Mouse (Mus musculus): Measurements from ENCODE around the gene Cpox.

The Cpox gene

DNA sequence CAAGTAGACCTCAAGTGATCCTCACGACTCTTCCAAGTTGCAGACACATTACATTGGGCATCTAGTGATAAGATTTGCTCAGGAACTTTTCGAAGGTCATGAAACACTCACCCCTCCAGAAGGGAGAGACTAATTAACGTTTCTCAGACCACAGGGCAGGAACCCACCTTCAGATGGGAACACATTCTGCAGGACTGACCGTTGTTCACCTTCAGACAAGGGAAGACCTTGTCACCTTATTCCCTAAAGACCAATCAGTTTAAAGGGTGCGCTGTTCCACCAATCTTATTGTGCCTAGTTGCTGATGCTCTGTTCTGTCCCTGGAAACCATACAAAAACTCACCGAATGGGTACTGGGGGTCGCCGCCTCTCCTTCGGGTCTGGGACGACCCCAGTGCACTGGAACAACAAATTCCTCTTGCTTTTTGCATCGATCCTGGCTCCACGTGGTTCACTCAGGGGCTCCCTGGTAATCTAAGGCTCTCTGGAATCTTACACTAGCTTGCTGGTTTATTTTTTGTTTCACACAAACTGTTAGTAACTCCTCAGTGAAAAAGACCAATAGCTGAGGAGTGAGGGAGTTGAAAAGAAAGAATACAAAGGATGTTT is 30.8 kb downstream of the Cpox start:
- DNase-seq (ENCODE audit: low spot score) = no peak

- DNase-seq (ENCODE audit: low spot score) = no peak
Observed at GRCm38 (mm10) chr16:58701779-58702178, 31.7 kb downstream of the Cpox start.

DNA sequence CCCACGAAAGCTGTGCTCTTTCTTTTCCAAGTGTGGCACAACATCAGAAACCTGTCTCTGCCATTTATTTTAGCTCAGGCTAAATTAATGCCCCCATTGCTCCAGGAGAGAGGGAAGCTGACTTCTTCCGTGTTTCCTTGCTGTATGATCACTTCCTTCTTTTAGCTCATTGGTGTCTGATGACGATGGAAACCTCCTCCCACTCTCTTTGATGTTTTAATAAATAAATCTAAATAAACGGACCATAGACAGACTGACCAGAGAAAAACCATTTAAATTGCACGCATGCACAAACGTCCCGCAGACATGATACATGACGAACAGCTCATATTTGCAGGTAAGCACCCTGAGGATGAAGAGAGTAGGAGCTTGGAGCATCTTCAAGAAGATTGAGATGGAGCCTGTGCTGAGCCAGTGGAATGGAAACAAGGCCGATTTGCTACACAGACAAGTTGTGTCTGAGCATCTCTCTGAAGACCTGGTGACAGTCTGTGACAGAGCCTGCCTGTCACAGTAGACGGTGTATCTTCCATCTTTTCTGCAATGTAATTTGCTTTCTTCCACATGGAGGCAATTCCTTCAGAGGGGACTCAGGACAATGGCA is 32.3 kb downstream of the Cpox start:
- no peak for DNase-seq (ENCODE audit: low spot score)

DNA sequence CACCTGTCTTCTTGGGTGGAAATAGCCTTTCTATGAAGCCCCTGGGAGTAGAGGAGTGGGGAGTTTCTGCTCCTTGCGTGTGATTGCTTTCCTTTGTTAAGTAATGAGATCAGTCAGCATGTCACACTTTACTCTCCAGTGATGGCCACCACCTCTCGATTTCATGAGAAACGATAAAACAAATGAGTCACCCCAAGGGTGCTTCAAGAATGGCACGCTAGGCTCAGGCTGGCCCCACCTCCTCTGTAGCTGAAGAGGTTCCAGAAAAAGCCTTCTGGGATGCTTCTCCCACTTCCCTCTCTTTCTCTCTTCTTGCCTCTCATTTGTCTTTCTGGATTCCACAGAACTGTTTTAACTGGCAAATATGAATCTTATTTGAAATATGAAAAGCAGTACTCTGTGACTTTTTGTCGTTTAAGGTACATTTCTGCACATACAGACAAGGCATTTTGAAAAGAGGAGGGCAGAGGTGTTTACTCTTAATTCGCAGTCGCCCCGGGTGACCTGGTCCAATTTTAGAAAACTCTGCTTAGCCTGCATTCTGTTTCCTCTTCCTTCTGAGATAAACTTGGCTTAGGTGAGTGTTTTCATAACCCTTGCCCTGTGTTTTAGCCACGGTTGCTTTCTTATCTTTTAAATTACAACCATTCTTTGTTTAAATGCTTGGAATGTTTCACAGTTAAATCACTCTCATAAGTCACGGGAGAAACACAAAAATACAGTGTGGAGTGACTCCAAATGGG is 33.5 kb downstream of the Cpox start:
- no peak for DNase-seq (ENCODE audit: low spot score)

DNA sequence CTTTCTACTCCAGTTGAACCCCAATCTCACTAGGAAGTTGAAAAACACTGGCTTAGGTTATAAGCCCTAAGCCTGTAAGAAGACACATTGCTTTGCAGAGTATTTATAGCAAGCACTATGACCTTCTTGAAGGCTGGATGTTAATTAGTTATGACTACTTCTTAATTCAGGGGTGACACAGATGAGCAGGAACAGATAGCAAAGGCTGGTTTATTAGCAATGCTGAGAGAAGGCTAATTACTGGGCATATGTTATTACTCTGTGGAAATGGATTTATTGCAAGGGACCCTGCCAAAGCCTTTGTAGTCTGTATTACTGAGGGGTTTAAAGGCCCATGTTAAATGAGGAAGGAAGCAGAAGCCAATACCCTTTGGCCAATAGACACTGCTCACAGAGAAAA is 34.9 kb downstream of the Cpox start:
- no peak for DNase-seq (ENCODE audit: low spot score)

DNA sequence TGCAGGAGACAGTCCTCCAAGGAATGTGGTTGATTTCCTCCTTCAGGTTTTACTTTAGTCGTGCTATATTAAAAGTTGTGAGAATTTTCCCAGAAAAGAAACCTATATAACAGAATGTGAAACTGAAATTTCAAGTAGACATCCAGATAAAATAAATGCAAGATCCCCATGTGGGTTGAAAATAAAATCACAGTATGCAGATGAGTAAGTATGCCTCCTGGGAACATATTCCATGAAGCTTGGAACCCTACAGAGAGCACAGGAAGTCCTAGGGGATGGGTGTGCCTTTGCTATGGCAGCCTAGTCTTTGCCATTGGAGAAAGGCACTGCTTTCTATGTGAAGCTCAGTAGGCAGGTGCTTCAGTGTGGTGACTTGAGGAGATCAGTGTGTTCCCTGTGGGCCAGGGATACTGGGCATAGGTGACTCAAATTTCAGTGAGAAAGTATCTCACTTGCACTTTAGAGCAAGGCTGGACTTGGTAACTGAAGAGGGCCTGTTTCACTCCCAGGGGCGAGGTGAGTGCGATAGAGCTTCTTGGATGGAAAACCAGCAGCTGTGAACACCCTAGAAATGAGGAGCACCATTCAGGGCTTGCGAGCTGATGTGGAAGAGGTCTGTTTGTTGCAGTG is 37.3 kb downstream of the Cpox start:
- no peak for DNase-seq (ENCODE audit: low spot score)

- DNase-seq (ENCODE audit: low spot score) = no peak
Observed at GRCm38 (mm10) chr16:58708601-58709475, 38.7 kb downstream of the Cpox start.

DNA sequence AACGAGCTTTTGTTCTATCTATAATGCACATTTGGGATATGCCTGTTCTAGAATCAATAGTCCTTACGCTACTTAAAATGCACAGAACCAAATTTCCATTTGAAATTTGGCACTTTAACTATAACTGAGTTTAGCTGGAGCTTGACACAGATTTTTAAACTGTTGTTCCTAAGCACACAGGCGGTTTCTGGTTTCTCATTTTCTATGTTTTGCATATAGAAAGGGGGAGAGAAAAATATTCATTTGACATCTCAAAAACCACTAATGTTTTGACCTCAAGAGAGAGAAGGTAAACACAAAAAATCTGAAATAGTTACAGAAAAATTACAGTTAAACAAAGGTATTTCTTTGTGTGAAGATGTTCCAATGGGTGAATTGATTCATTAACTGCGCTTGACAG is 39.4 kb downstream of the Cpox start:
- no peak for DNase-seq (ENCODE audit: low spot score)

GRCm38 (mm10) chr16:58712221-58712620 is 42.1 kb downstream of the Cpox start:
- no peak for DNase-seq (ENCODE audit: low spot score)

DNA sequence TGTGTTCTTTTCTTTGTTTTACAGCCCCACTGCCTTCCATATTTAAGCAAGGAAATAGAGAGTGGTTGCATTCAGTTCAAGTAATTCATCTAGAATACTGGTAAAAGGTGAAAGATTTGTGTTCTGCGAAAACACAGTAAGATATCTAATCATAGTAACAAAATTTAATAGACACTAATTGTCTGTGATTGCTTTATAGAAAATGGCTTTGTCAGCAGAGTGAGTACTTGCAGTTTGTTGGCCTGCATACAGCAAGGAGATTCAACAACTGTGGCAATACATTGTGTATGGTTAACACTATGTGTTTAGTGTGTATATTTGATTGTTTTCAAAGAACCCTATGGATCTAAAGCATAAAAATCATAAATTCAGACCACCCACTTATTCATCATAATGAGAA is 43.0 kb downstream of the Cpox start:
- no peak for DNase-seq (ENCODE audit: low spot score)

GRCm38 (mm10) chr16:58715018-58715417 is 44.9 kb downstream of the Cpox start:
- no peak for DNase-seq (ENCODE audit: low spot score)

GRCm38 (mm10) chr16:58718666-58719120 is 48.6 kb downstream of the Cpox start, which contains the start of gene Gpr15:
Gene Gpr15, minus strand, starts transcription at chr16:58719070.
- no peak for DNase-seq (ENCODE audit: low spot score)

- DNase-seq (ENCODE audit: low spot score) = no peak
Observed at GRCm38 (mm10) chr16:58722292-58722691, 52.2 kb downstream of the Cpox start.

GRCm38 (mm10) chr16:58726680-58727476 is 56.8 kb downstream of the Cpox start:
- DNase-seq (ENCODE audit: low spot score) = no peak

GRCm38 (mm10) chr16:58727477-58728131 is 57.5 kb downstream of the Cpox start, which contains the start of gene Cldnd1:
Gene Cldnd1, plus strand, starts transcription at chr16:58727910.
- peak; percentile 96 for DNase-seq (ENCODE audit: low spot score)

GRCm38 (mm10) chr16:58728176-58728671 is 58.1 kb downstream of the Cpox start:
- DNase-seq (ENCODE audit: low spot score) = peak; percentile 74

- no peak for DNase-seq (ENCODE audit: low spot score)
Observed at GRCm38 (mm10) chr16:58738205-58738604, 68.1 kb downstream of the Cpox start.

- DNase-seq (ENCODE audit: low spot score) = no peak
Observed at GRCm38 (mm10) chr16:58738800-58739199, 68.7 kb downstream of the Cpox start.

- no peak for DNase-seq (ENCODE audit: low spot score)
Observed at GRCm38 (mm10) chr16:58740751-58741150, 70.7 kb downstream of the Cpox start.

GRCm38 (mm10) chr16:58746715-58747114 is 76.6 kb downstream of the Cpox start:
- no peak for DNase-seq (ENCODE audit: low spot score)

Data from MN1 (cell line).